Comparison of ENCODE assay signal across 8 mouse cellular contexts in genomic region chr2:22774181-22774751, GRCm38 (mm10). TPM values are rescaled to one million over a fixed set of nuclear protein-coding genes. Genes with fewer than 3 reads are reported as not detected.
A peak's percentile ranks its signal among the peaks of the same experiment; 100 is the strongest.
DNase-seq lines count a peak whose midpoint lies in the region; ATAC-seq and TF ChIP-seq lines count a peak whose summit lies in the region.

No protein-coding gene starts in this region.

- peak; percentile 70 for DNase-seq in brain, adult 2 months (ENCODE audit: low read depth, low spot score)
- peak; percentile 22 to 34 for DNase-seq in frontal cortex, postnatal 25 days (ENCODE audit: low spot score in 2 of 2)
- DNase-seq in layer of hippocampus, postnatal 36 days, result peak; percentile 33 to 50
- peak; percentile 63 for DNase-seq in lung, postnatal 14 days
- DNase-seq in ovary, postnatal 14 days (ENCODE audit: low spot score), result peak; percentile 34
- DNase-seq in thymus, postnatal 25 days, result peak; percentile 89

- H3K36me3 ChIP-seq in E14TG2a.4 (ENCODE audit: insufficient read depth, low read length), result no peaks in the 10 kb centered on the region
- no peaks in the 10 kb centered on the region for H3K36me3 ChIP-seq in hindbrain, embryonic 13.5 days

- peak overlapping the region; percentile 87 for H3K4me2 ChIP-seq in hindbrain, embryonic 13.5 days

- peak; percentile 79 for ATAC-seq in hindbrain, embryonic 13.5 days (ENCODE audit: low FRiP score)

- H3K27ac ChIP-seq in hindbrain, embryonic 13.5 days, result no peak overlapping the region

- TF ChIP-seq CTCF in E14TG2a.4 (conservative IDR thresholded peaks at IDR 0.05; ENCODE audit: low read length), result no peak

- peaks cover 46% of the 10 kb centered on the region for H3K27me3 ChIP-seq in E14TG2a.4 (ENCODE audit: insufficient read depth, low read length)
- peaks cover 23% of the 10 kb centered on the region for H3K27me3 ChIP-seq in hindbrain, embryonic 13.5 days

- H3K4me3 ChIP-seq in E14TG2a.4 (replicated peaks; ENCODE audit: low read length), result peak overlapping the region; percentile 71
- peak overlapping the region; percentile 47 for H3K4me3 ChIP-seq in hindbrain, embryonic 13.5 days

- 1% methylated on average over 28 of the region's 28 CpGs for WGBS in hindbrain, embryonic 13.5 days

- peak overlapping the region; percentile 72 for H3K9ac ChIP-seq in hindbrain, embryonic 13.5 days

- no peaks in the 10 kb centered on the region for H3K9me3 ChIP-seq in E14TG2a.4 (ENCODE audit: low read length)
- H3K9me3 ChIP-seq in hindbrain, embryonic 13.5 days, result no peaks in the 10 kb centered on the region

- peaks cover 18% of the 10 kb centered on the region for H3K4me1 ChIP-seq in E14TG2a.4 (replicated peaks; ENCODE audit: low read depth, low read length)
- peaks cover 12% of the 10 kb centered on the region for H3K4me1 ChIP-seq in hindbrain, embryonic 13.5 days (replicated peaks)

RNA-seq across cellular contexts. Expression of gene Apbb1ip, which starts 0.4 kb away (rescaled TPM):
- 1.6 TPM in 2 replicates for polyA plus RNA-seq in hindbrain, embryonic 13.5 days (2015; fragmentation: Nextera tagmentation; extraction: Ambion mirVana)
- total RNA-seq in layer of hippocampus, postnatal 36 days (2021), result 1 to 10 TPM; 5.6 to 5.9 TPM

Comparison
In these comparisons a context has a peak if more than half of its experiments do, and no peak if none do; other contexts are left out.
1. DNase-seq: peak in every context shown above with its lines; median percentile 89 in thymus, postnatal 25 days; 70 in brain, adult 2 months; 63 in lung, postnatal 14 days; 42 in layer of hippocampus, postnatal 36 days; 34 in ovary, postnatal 14 days; 28 in frontal cortex, postnatal 25 days.